Mouse (Mus musculus) stomach, postnatal 0 days (tissue): ENCODE data around the gene Hdac11.

Experiments
- CTCF ChIP-seq: IDR thresholded peaks from 2 replicates; pipeline ENCODE4 v1.5.1; 2016; ENCODE audit warnings: antibody characterized with exemption, low read depth, mild to moderate bottlenecking, moderate library complexity
- EP300 ChIP-seq: optimal IDR thresholded peaks from 2 replicates; pipeline ENCODE3; 2016; ENCODE audit warnings: antibody characterized with exemption

DNA sequence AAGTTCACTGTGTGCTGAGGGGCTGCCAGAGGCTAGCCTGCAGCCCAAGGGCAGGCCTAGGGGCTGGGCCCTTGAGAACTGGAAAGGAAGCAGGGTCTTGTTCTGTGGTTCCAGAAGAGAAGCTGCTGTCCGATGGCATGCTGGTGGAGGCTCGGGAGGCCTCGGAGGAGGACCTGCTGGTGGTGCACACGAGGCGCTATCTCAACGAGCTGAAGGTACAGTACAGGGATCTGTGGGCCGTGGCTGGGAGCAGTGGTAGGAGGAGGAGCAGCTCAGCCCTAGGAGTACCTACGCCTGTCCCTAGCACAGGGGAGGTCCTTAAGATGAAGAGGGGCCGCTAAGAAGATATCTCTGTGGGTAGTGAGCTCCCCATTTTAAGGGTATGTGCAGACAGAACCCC is 2.6 kb downstream of the Hdac11 start:
- TF ChIP-seq EP300 (no peak), CTCF (no peak)
